Mouse (Mus musculus): ENCODE measurements around the gene Jtb. TPM values are rescaled to one million over a fixed set of nuclear protein-coding genes. Genes with fewer than 3 reads are reported as not detected.

The Jtb gene
- 143 TPM for polyA plus RNA-seq (2014; fragmentation: Illumina TruSeq; extraction: RNeasy Lipid Tissue Mini Kit (QIAGEN cat#74804); ENCODE audit: low read depth, low replicate concordance)

GRCm38 (mm10) chr3:90231507-90232333 is at the start of gene Jtb:
Jtb (plus strand) TSS chr3:90231597.

GRCm38 (mm10) chr3:90213377-90213866 is 18.0 kb upstream of the Jtb start, which contains the start of the genes Rps27 and Rab13:
Rps27 (minus strand) TSS chr3:90213651.
Rab13 (plus strand) TSS chr3:90213695.

GRCm38 (mm10) chr3:90242984-90243775 is 11.8 kb downstream of the Jtb start, which contains the start of gene Creb3l4:
Creb3l4 (minus strand) TSS chr3:90243512.

GRCm38 (mm10) chr3:90247960-90248745 is 16.8 kb downstream of the Jtb start, which contains the start of gene Slc39a1:
Slc39a1 (plus strand) TSS chr3:90248172.

GRCm38 (mm10) chr3:90253653-90254418 is 22.4 kb downstream of the Jtb start, which contains the start of gene Crtc2:
Crtc2 (plus strand) TSS chr3:90254163.

GRCm38 (mm10) chr3:90265034-90265931 is 33.9 kb downstream of the Jtb start, which contains the start of gene Dennd4b:
Dennd4b (plus strand) TSS chr3:90265185.

Other genes with a start within 250 kb of the Jtb start
- 123 TPM for gene Hax1, start 232.8 kb upstream of the Jtb start, polyA plus RNA-seq (2014; fragmentation: Illumina TruSeq; extraction: RNeasy Lipid Tissue Mini Kit (QIAGEN cat#74804); ENCODE audit: low read depth, low replicate concordance)
- 116 TPM for gene 4933434E20Rik, start 180.0 kb upstream of the Jtb start, polyA plus RNA-seq (2014; fragmentation: Illumina TruSeq; extraction: RNeasy Lipid Tissue Mini Kit (QIAGEN cat#74804); ENCODE audit: low read depth, low replicate concordance)
- 76.3 TPM for gene Ubap2l, start 179.0 kb upstream of the Jtb start, polyA plus RNA-seq (2014; fragmentation: Illumina TruSeq; extraction: RNeasy Lipid Tissue Mini Kit (QIAGEN cat#74804); ENCODE audit: low read depth, low replicate concordance)
- gene Tpm3, start 158.9 kb upstream of the Jtb start, polyA plus RNA-seq (2014; fragmentation: Illumina TruSeq; extraction: RNeasy Lipid Tissue Mini Kit (QIAGEN cat#74804); ENCODE audit: low read depth, low replicate concordance): 118 TPM
- 0.12 TPM for gene Nup210l, start 127.5 kb upstream of the Jtb start, polyA plus RNA-seq (2014; fragmentation: Illumina TruSeq; extraction: RNeasy Lipid Tissue Mini Kit (QIAGEN cat#74804); ENCODE audit: low read depth, low replicate concordance)
- gene Rps27, start 17.9 kb upstream of the Jtb start, polyA plus RNA-seq (2014; fragmentation: Illumina TruSeq; extraction: RNeasy Lipid Tissue Mini Kit (QIAGEN cat#74804); ENCODE audit: low read depth, low replicate concordance): 1,276 TPM
- 6.3 TPM for gene Rab13, start 17.9 kb upstream of the Jtb start, polyA plus RNA-seq (2014; fragmentation: Illumina TruSeq; extraction: RNeasy Lipid Tissue Mini Kit (QIAGEN cat#74804); ENCODE audit: low read depth, low replicate concordance)
- 0.32 TPM for gene Creb3l4, start 11.9 kb downstream of the Jtb start, polyA plus RNA-seq (2014; fragmentation: Illumina TruSeq; extraction: RNeasy Lipid Tissue Mini Kit (QIAGEN cat#74804); ENCODE audit: low read depth, low replicate concordance)
- 60.1 TPM for gene Slc39a1, start 16.6 kb downstream of the Jtb start, polyA plus RNA-seq (2014; fragmentation: Illumina TruSeq; extraction: RNeasy Lipid Tissue Mini Kit (QIAGEN cat#74804); ENCODE audit: low read depth, low replicate concordance)
- gene Crtc2, start 22.6 kb downstream of the Jtb start, polyA plus RNA-seq (2014; fragmentation: Illumina TruSeq; extraction: RNeasy Lipid Tissue Mini Kit (QIAGEN cat#74804); ENCODE audit: low read depth, low replicate concordance): 6.4 TPM
- 0.69 TPM for gene Dennd4b, start 33.6 kb downstream of the Jtb start, polyA plus RNA-seq (2014; fragmentation: Illumina TruSeq; extraction: RNeasy Lipid Tissue Mini Kit (QIAGEN cat#74804); ENCODE audit: low read depth, low replicate concordance)
- gene Gatad2b, start 61.6 kb downstream of the Jtb start, polyA plus RNA-seq (2014; fragmentation: Illumina TruSeq; extraction: RNeasy Lipid Tissue Mini Kit (QIAGEN cat#74804); ENCODE audit: low read depth, low replicate concordance): 25.6 TPM
- gene Slc27a3, start 158.3 kb downstream of the Jtb start, polyA plus RNA-seq (2014; fragmentation: Illumina TruSeq; extraction: RNeasy Lipid Tissue Mini Kit (QIAGEN cat#74804); ENCODE audit: low read depth, low replicate concordance): not detected
- 10.3 TPM for gene Ints3, start 202.0 kb downstream of the Jtb start, polyA plus RNA-seq (2014; fragmentation: Illumina TruSeq; extraction: RNeasy Lipid Tissue Mini Kit (QIAGEN cat#74804); ENCODE audit: low read depth, low replicate concordance)
- 16.3 TPM for gene Npr1, start 234.3 kb downstream of the Jtb start, polyA plus RNA-seq (2014; fragmentation: Illumina TruSeq; extraction: RNeasy Lipid Tissue Mini Kit (QIAGEN cat#74804); ENCODE audit: low read depth, low replicate concordance)
- 49.2 TPM for gene Ilf2, start 244.5 kb downstream of the Jtb start, polyA plus RNA-seq (2014; fragmentation: Illumina TruSeq; extraction: RNeasy Lipid Tissue Mini Kit (QIAGEN cat#74804); ENCODE audit: low read depth, low replicate concordance)